Mouse (Mus musculus) stomach, postnatal 0 days (tissue): ENCODE data around the gene Rap1gap2.

Experiments
- CTCF ChIP-seq: IDR thresholded peaks from 2 replicates; pipeline ENCODE4 v1.5.1; 2016; ENCODE audit warnings: antibody characterized with exemption, low read depth, mild to moderate bottlenecking, moderate library complexity
- EP300 ChIP-seq: optimal IDR thresholded peaks from 2 replicates; pipeline ENCODE3; 2016; ENCODE audit warnings: antibody characterized with exemption

- TF ChIP-seq EP300 (no peak), CTCF (peak; percentile 96)
Observed at GRCm38 (mm10) chr11:74634490-74635275, 24.0 kb upstream of the Rap1gap2 start.
